Mouse (Mus musculus): Measurements from ENCODE around the gene D230025D16Rik.

DNA sequence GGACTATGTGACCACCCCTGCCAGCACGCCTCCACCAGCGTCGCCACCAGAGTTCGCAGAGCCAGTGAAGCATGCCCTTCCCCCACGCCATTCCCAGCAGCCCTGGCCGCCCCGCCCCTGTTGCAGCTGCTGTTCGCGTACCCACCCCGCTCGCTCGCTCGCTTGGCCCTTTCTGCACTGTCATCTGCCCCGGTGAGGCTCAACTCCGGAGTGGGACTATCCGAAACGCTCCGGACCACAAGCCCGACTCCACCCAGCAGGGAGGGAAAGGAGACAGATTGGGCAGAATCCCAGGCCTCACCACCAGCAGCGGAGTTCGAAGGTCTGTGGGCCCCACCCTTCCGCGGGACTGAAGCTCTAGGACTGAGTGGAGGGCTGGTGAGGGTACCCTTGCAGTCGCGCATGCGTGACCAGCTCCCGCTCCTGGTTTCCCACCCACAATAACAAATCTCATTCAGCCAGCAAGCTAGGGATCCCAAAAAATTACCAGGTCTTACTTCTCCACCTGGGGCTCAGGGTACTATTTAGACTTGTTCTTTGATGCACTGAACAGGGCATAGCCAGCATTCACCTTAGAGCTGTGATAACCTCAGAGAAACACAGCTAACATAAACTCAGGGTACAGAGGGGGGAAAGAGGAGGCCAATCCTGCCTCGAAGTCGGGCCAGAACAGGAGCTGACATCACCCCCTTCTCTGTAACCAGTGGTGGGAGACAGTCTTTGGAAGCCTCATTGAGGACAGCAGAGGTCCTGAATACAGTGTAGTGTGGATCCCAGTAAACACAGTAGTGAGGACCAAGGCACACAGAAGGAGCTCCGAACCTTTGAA lies 51.6 kb downstream of the D230025D16Rik start:
- TF ChIP-seq CTCF (conservative IDR thresholded peaks at IDR 0.05; ENCODE audit: low read length) (no peak), POU5F1 (IDR thresholded peaks at IDR 0.05; ENCODE audit: borderline replicate concordance, low read length) (no peak)

Measured in E14TG2a.4 (cell line).